In the genomic region with DNA sequence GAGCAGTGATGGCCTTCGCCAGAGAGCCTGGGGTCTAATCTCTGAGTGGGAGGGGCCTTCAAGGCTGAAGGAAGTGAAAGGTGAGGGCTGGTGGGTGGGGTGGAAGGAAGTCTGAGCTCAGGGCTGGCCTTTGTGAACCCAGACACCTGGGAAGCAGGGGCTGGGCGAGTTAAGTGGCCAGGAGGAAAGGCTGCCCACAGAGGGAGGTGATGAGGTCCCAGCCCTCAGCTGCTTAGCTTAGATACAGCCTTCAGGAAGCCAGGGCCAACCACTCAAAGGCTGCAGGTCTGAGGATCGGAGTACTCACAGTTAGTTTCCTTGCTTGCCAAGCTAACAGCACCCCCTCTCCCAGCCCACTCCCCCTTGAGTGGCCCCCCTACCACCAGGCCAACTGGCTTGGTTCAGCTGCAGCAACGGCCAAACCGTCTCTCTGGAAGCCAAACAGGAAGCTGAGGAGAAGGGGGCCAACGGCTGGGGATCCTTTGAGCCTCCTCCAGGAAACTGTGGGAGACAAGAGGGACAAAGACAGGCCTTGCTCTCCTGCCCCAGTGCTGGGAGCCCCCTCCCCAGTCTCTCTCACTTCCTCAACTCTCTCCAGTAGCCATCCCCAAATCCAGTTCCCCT, we compare ENCODE assay signal across 8 mouse cellular contexts. TPM values are rescaled to one million over a fixed set of nuclear protein-coding genes. Genes with fewer than 3 reads are reported as not detected.
DNase-seq lines count a peak whose midpoint lies in the region; ATAC-seq lines count a peak whose summit lies in the region.

No protein-coding gene starts in this region.

- 60% methylated on average over 6 of the region's 6 CpGs for WGBS in hindbrain, embryonic 13.5 days
- WGBS in hindbrain, embryonic 11.5 days, result 62% methylated on average over 6 of the region's 6 CpGs
- WGBS in embryonic facial prominence, embryonic 13.5 days, result 34% methylated on average over 6 of the region's 6 CpGs

- peaks cover 12% of the 10 kb centered on the region for H3K27me3 ChIP-seq in hindbrain, embryonic 13.5 days
- 0 out of 2 replicates have a peak, but pooled peaks cover 3% of the 10 kb centered on the region for H3K27me3 ChIP-seq in hindbrain, embryonic 11.5 days (ENCODE audit: control insufficient read depth, insufficient read depth, low read length)
- H3K27me3 ChIP-seq in embryonic facial prominence, embryonic 13.5 days, result peaks cover 6% of the 10 kb centered on the region

- H3K27ac ChIP-seq in hindbrain, embryonic 13.5 days, result peak overlapping the region; percentile 24; the same call in 1 of the 2 replicates
- no peak overlapping the region for H3K27ac ChIP-seq in hindbrain, embryonic 11.5 days (ENCODE audit: low read depth, low read length)
- peak overlapping the region; percentile 48 for H3K27ac ChIP-seq in embryonic facial prominence, embryonic 13.5 days

- no peak for DNase-seq in hindbrain, embryonic 11.5 days (ENCODE audit: low spot score)
- peak; percentile 55 to 57 for DNase-seq in B cell, adult 2 months
- peak; percentile 54 for DNase-seq in induced T-regulatory cell, adult 2 months (ENCODE audit: low read depth)
- peak; percentile 53 for DNase-seq in naive thymus-derived CD4-positive, alpha-beta T cell, adult 2 months (ENCODE audit: low read depth)
- no peak for DNase-seq in frontal cortex, postnatal 25 days (ENCODE audit: low spot score in 2 of 2)
- DNase-seq in layer of hippocampus, adult 18-20 months (ENCODE audit: low spot score in 2 of 2), result no peak

- H3K9ac ChIP-seq in hindbrain, embryonic 13.5 days, result no peak overlapping the region
- H3K9ac ChIP-seq in hindbrain, embryonic 11.5 days (ENCODE audit: low read depth, low read length), result no peak overlapping the region
- H3K9ac ChIP-seq in embryonic facial prominence, embryonic 13.5 days, result peak overlapping the region; percentile 16; the same call in 1 of the 2 replicates

- no peak for ATAC-seq in hindbrain, embryonic 13.5 days (ENCODE audit: low FRiP score)
- no peak for ATAC-seq in hindbrain, embryonic 11.5 days (ENCODE audit: low FRiP score)
- ATAC-seq in embryonic facial prominence, embryonic 13.5 days (ENCODE audit: insufficient number of reproducible peaks, insufficient read depth, low FRiP score, low TSS enrichment, low read depth), result no peak

- no peaks in the 10 kb centered on the region for H3K36me3 ChIP-seq in hindbrain, embryonic 13.5 days
- H3K36me3 ChIP-seq in hindbrain, embryonic 11.5 days (ENCODE audit: control insufficient read depth, insufficient read depth, low read length), result no peaks in the 10 kb centered on the region
- H3K36me3 ChIP-seq in embryonic facial prominence, embryonic 13.5 days, result no peaks in the 10 kb centered on the region

- H3K4me1 ChIP-seq in hindbrain, embryonic 13.5 days (replicated peaks), result peaks cover 24% of the 10 kb centered on the region
- H3K4me1 ChIP-seq in hindbrain, embryonic 11.5 days (replicated peaks; ENCODE audit: control insufficient read depth, insufficient read depth, low read length), result 0 out of 2 replicates have a peak, but pooled peaks cover 2% of the 10 kb centered on the region
- H3K4me1 ChIP-seq in embryonic facial prominence, embryonic 13.5 days, result peaks cover 30% of the 10 kb centered on the region

- no peak overlapping the region for H3K4me2 ChIP-seq in hindbrain, embryonic 13.5 days
- H3K4me2 ChIP-seq in hindbrain, embryonic 11.5 days (replicated peaks; ENCODE audit: low read depth, low read length), result no peak overlapping the region
- no peak overlapping the region for H3K4me2 ChIP-seq in embryonic facial prominence, embryonic 13.5 days

- no peaks in the 10 kb centered on the region for H3K9me3 ChIP-seq in hindbrain, embryonic 13.5 days
- H3K9me3 ChIP-seq in hindbrain, embryonic 11.5 days (ENCODE audit: control insufficient read depth, low read length), result no peaks in the 10 kb centered on the region
- H3K9me3 ChIP-seq in embryonic facial prominence, embryonic 13.5 days, result no peaks in the 10 kb centered on the region

- no peak overlapping the region for H3K4me3 ChIP-seq in hindbrain, embryonic 13.5 days
- H3K4me3 ChIP-seq in hindbrain, embryonic 11.5 days (ENCODE audit: low read depth, low read length), result no peak overlapping the region
- no peak overlapping the region for H3K4me3 ChIP-seq in embryonic facial prominence, embryonic 13.5 days

RNA-seq across cellular contexts. Expression of a gene that starts 26.4 kb away (rescaled TPM):
- polyA plus RNA-seq in hindbrain, embryonic 13.5 days (2015; fragmentation: Nextera tagmentation; extraction: Ambion mirVana), result 5.1 and 5.2 TPM in 2 replicates
- 15.8 and 16.0 TPM in 2 replicates for polyA plus RNA-seq in hindbrain, embryonic 11.5 days (2014; fragmentation: Nextera tagmentation; extraction: Ambion mirVana)
- polyA plus RNA-seq in embryonic facial prominence, embryonic 13.5 days (2015; fragmentation: Nextera tagmentation; extraction: Ambion mirVana), result 20.8 and 21.3 TPM in 2 replicates
- 10 to 100 TPM; 22.0 to 32.5 TPM for total RNA-seq in layer of hippocampus, adult 18-20 months (2021)

Comparison
In these comparisons a context has a peak if more than half of its experiments do, and no peak if none do; other contexts are left out.
1. DNase-seq: peak in B cell, adult 2 months (2 of 2), induced T-regulatory cell, adult 2 months (single experiment) and naive thymus-derived CD4-positive, alpha-beta T cell, adult 2 months (single experiment); none in hindbrain, embryonic 11.5 days (single experiment), frontal cortex, postnatal 25 days (0 of 2) and layer of hippocampus, adult 18-20 months (0 of 2).